Mouse (Mus musculus): ENCODE data around the gene Adh6a. TPM values are rescaled to one million over a fixed set of nuclear protein-coding genes. Genes with fewer than 3 reads are reported as not detected.
"Not testable (repeated sequence)": the region's sequence is repeated elsewhere in the genome, so short reads cannot be mapped to it uniquely, and the experiment has no call there.

Gene Adh6a
- polyA plus RNA-seq, 1 experiment from 2014 or later = 0.32 TPM

DNA sequence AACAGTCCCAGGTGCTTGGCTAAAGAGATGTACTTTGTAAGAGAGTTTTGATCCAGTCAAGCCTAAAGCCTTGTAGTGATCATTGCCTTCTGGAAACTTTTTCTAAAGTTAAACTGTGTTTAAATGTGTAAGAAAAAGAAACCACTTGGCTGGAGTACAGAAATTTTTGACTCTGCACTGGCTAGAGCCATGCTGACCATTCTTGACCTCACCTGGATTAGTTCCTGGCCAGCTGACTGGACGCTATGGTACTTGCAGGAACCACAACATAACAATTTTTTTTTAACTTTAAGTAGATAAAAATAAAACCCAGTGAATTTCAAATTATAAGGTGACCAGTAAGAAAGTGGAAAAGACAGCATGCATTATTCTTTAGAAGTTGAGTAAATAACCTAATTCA lies 56.5 kb downstream of the Adh6a start:
- no peaks in the 10 kb centered on the region for H3K27me3 ChIP-seq (replicated peaks)
- WGBS = 80% methylated on average over 1 of the region's 1 CpGs
- H3K4me2 ChIP-seq = no peak overlapping the region
- no peak for ATAC-seq (ENCODE audit: insufficient read depth, low FRiP score, low read depth)
- H3K9me3 ChIP-seq = no peaks in the 10 kb centered on the region
- no peak overlapping the region for H3K4me3 ChIP-seq (replicated peaks)
- H3K4me1 ChIP-seq = no peaks in the 10 kb centered on the region
- H3K36me3 ChIP-seq = no peaks in the 10 kb centered on the region
- H3K9ac ChIP-seq = no peak overlapping the region
- H3K27ac ChIP-seq = no peak overlapping the region

DNA sequence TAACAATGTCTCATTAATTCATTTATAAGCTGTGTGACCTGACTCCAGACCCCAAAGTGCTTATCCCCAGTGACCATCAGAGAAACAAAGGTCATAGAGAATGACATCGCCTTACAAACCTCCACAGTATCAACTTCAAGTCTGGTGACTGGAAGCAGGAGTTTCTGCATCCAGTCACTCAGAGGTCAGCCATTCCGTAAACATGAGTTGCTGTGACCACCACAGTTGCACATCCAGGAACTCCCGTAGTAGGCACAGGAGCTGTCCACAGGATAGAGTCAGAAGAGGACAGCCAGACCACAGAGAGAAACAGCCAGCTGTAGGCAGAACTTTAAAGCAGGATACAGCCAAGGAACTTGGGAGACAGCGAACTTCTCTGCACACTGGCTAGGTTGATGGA lies 57.2 kb downstream of the Adh6a start:
- H3K27ac ChIP-seq; H3K27me3 ChIP-seq (replicated peaks); ATAC-seq (ENCODE audit: insufficient read depth, low FRiP score, low read depth); H3K36me3 ChIP-seq; H3K4me1 ChIP-seq; H3K4me3 ChIP-seq (replicated peaks); H3K4me2 ChIP-seq; H3K9me3 ChIP-seq; H3K9ac ChIP-seq: not testable (repeated sequence)
- WGBS = 50% methylated on average over 4 of the region's 4 CpGs

GRCm38 (mm10) chr3:138373920-138374319 lies 60.8 kb downstream of the Adh6a start:
- Histone ChIP-seq H3K27ac (no peak overlapping the region), H3K27me3 (replicated peaks) (no peaks in the 10 kb centered on the region), H3K4me1 (no peaks in the 10 kb centered on the region), H3K36me3 (no peaks in the 10 kb centered on the region), H3K9ac (no peak overlapping the region), H3K4me2 (no peak overlapping the region), H3K9me3 (no peaks in the 10 kb centered on the region), H3K4me3 (replicated peaks) (no peak overlapping the region)
- 67% methylated on average over 4 of the region's 4 CpGs for WGBS
- ATAC-seq (ENCODE audit: insufficient read depth, low FRiP score, low read depth) = no peak

DNA sequence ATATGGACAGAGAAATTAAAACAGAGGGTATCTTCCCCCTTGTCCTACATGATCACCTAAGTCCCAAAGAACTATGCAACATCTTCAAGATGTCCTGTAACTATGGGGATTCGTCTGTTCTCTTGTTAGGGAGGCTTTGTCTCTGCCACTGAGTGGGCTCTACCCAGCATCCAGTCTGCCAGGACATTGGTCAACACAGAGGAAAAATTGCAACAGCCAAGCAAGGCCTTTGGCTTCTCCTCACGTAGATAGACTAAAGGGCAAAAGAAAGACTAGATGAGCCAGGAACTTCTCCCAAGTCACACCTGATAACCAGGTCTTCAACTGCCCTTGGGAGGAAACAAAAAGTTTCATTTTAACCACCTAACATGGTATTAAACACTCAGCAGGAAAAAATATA lies 62.1 kb downstream of the Adh6a start:
- no peak overlapping the region for H3K4me2 ChIP-seq
- H3K27ac ChIP-seq = no peak overlapping the region
- no peaks in the 10 kb centered on the region for H3K36me3 ChIP-seq
- H3K27me3 ChIP-seq (replicated peaks) = no peaks in the 10 kb centered on the region
- H3K4me3 ChIP-seq (replicated peaks) = no peak overlapping the region
- WGBS = 75% methylated on average over 2 of the region's 2 CpGs
- no peak overlapping the region for H3K9ac ChIP-seq
- no peaks in the 10 kb centered on the region for H3K9me3 ChIP-seq
- H3K4me1 ChIP-seq = no peaks in the 10 kb centered on the region
- no peak for ATAC-seq (ENCODE audit: insufficient read depth, low FRiP score, low read depth)

Other genes with a start within 250 kb of the Adh6a start
- gene 1110002E22Rik, start 248.2 kb upstream of the Adh6a start, polyA plus RNA-seq (2015; fragmentation: Nextera tagmentation; extraction: Ambion mirVana) = 0.10 and 0.24 TPM in 2 replicates
- 0.10 TPM in 1 of 2 replicates, not detected in the other for gene Gm5105, start 245.9 kb upstream of the Adh6a start, polyA plus RNA-seq (2015; fragmentation: Nextera tagmentation; extraction: Ambion mirVana)
- 9.7 and 10.9 TPM in 2 replicates for gene Trmt10a, start 169.8 kb upstream of the Adh6a start, polyA plus RNA-seq (2015; fragmentation: Nextera tagmentation; extraction: Ambion mirVana)
- gene Mttp, start 168.3 kb upstream of the Adh6a start, polyA plus RNA-seq (2015; fragmentation: Nextera tagmentation; extraction: Ambion mirVana) = 41.6 and 64.3 TPM in 2 replicates
- gene 4930579F01Rik, start 119.5 kb upstream of the Adh6a start, polyA plus RNA-seq (2015; fragmentation: Nextera tagmentation; extraction: Ambion mirVana) = 0.21 and 0.26 TPM in 2 replicates
- gene Adh7, start 95.5 kb upstream of the Adh6a start, polyA plus RNA-seq (2015; fragmentation: Nextera tagmentation; extraction: Ambion mirVana) = 0.53 and 0.76 TPM in 2 replicates
- 40.9 and 130 TPM in 2 replicates for gene Adh1, start 52.3 kb upstream of the Adh6a start, polyA plus RNA-seq (2015; fragmentation: Nextera tagmentation; extraction: Ambion mirVana)
- 0.10 TPM in 1 of 2 replicates, not detected in the other for gene Adh6b, start 28.5 kb downstream of the Adh6a start, polyA plus RNA-seq (2015; fragmentation: Nextera tagmentation; extraction: Ambion mirVana)
- gene Adh4, start 102.2 kb downstream of the Adh6a start, polyA plus RNA-seq (2015; fragmentation: Nextera tagmentation; extraction: Ambion mirVana) = 0.12 TPM in 1 of 2 replicates, not detected in the other
- gene Adh5, start 129.8 kb downstream of the Adh6a start, polyA plus RNA-seq (2015; fragmentation: Nextera tagmentation; extraction: Ambion mirVana) = 181 and 197 TPM in 2 replicates
- 46.1 and 48.1 TPM in 2 replicates for gene Metap1, start 176.2 kb downstream of the Adh6a start, polyA plus RNA-seq (2015; fragmentation: Nextera tagmentation; extraction: Ambion mirVana)
- gene Eif4e, start 212.9 kb downstream of the Adh6a start, polyA plus RNA-seq (2015; fragmentation: Nextera tagmentation; extraction: Ambion mirVana) = 295 and 313 TPM in 2 replicates

Measured in stomach, embryonic 15.5 days (tissue).